Mouse (Mus musculus): ENCODE results near the gene Camk1d.

- TF ChIP-seq GATA1 (IDR thresholded peaks at IDR 0.05; ENCODE audit: borderline replicate concordance, low read length) (no peak), FLI1 (IDR thresholded peaks at IDR 0.05; ENCODE audit: low read length) (no peak)
These were observed 361.3 kb downstream of the Camk1d start for GRCm38 (mm10) chr2:5352821-5353522.
